Mouse (Mus musculus) granulocyte monocyte progenitor cell, adult 5-6 weeks (primary cell): ENCODE measurements around the gene 1810010D01Rik. TPM values are rescaled to one million over a fixed set of nuclear protein-coding genes. Genes with fewer than 3 reads are reported as not detected.

Source experiments
- ATAC-seq: replicated peaks from 2 replicates; pipeline ENCODE4 v1.8.0; 2016; ENCODE audit warnings: mild to moderate bottlenecking, moderate TSS enrichment, inconsistent platforms; ENCODE audit not compliant: poor library complexity, severe bottlenecking
- total RNA-seq, 2 experiments: library from RNA; stranded (forward) in 1 of 2; stranded (reverse) in 1 of 2; fragments of 200-712, 200-1000 nt in 1 of 2; fragments of >200 nt in 1 of 2; fragmentation: Nextera tagmentation in 1 of 2; gene quantifications; 2 replicates each; pipeline ENCODE4 v1.2.3; 2014 to 2017

The 1810010D01Rik gene
- total RNA-seq (2014; fragmentation: Nextera tagmentation) (not detected in 2 replicates), total RNA-seq (2017) (not detected in 2 replicates)

DNA sequence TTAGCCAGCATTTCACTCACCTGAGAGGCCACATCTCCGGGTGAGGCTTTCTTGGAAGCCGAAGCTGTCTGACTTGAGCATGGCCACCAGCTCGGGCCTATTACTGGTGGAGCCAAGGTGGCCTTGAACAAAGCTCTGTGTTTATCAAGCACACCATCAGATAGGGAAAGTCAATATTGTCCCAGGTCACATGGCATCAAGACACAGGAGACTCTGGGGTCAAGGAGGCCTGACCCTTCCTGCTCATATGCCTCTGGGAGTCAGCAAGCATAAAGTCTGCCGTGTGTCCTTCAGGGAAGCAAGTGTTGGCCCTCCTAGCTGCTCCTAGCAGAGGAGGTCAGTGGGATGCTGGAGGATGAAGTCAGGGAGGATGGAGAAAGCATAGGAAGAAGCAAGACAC lies at the start of gene 1810010D01Rik:
Gene 1810010D01Rik, minus strand, starts transcription at position 114 of the 400 bp plus-strand sequence.
- ATAC-seq: no peak

DNA sequence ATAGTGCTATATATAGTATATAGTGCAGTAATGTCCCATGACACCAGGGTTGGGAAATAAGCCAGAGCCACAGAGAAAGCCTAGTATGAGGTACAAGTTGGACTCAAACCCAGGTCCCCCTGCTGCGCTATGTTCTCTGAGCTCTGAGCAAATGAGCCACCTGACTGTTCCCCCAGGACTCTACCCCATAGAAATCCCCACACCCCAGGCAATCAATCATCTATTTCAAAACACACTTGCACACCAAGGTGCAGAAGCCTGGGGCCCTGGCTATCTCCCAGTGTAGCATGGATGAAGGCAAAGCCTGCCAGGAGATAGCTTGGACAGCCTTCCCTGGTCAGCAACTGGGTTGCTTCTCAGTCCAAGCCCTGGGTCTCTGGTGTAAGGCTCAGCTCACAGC lies 48.2 kb upstream of the 1810010D01Rik start:
- ATAC-seq: no peak

DNA sequence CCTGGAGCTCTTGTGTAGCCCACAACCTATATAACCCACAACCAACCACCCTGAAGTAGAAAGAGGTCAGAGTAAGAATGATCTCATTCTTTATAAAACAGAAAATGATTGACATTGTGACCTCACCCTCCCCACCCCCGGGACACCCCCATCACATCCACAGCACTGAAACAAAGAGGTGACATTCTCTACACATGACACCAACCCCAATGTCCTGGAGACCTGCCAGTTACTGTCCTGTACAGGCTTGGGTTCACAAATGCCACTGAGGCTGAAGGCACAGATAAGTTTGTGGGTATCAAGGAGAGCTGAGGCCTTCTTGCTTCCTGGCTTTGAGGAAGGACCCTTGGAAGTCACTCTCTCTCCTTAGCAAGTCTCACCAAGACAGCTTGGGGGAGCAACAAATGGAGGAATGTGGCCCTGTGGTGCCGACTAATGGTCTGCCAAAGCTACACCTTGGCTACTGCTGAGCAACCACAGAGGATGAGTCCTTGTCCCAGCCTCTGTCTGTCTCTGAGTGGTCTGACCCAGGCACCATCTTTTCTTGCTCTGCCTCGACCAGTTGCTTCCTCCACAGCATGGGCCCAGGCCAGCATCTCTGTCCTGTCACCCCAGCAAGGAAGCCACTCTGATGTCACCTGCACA lies 46.2 kb upstream of the 1810010D01Rik start:
- no peak for ATAC-seq

DNA sequence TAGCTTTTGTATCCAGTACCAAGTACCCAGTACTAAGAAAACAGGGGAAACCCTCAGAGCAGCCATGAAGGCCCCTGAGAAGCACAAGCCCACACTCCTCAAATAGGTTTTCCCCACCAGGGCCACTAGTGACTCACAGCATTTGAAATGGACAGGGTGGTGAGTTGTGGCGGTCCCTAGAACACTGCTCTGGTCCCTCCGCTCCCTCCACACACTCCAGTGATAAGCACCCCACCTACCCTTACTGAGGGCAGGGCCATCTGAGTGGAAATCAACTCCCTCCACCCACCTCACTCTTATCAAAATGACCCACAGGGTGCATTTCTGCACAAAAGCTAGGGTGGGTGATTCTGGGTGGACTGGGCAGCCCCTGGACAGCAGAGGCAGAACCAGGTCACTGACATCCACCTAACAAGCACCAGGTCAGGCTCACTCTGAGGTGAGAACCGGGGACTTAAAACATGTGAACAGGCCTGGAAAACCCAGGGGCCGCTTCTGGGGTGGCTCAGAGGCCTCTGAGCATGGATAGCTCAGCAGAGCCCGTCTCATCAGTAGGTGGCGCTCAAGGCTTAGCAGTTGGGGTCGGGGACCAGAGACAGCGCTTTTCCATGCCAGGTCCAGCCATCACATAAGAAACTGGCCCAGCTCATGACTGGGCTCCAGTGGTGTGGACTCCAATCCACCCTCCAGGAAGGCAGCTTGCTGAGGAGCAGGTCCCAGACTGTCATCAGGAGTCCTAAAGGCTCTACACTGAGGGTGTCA lies 45.0 kb upstream of the 1810010D01Rik start:
- peak; percentile 80 for ATAC-seq

GRCm38 (mm10) chr7:145250225-145250624 lies 42.3 kb upstream of the 1810010D01Rik start:
- ATAC-seq: no peak

DNA sequence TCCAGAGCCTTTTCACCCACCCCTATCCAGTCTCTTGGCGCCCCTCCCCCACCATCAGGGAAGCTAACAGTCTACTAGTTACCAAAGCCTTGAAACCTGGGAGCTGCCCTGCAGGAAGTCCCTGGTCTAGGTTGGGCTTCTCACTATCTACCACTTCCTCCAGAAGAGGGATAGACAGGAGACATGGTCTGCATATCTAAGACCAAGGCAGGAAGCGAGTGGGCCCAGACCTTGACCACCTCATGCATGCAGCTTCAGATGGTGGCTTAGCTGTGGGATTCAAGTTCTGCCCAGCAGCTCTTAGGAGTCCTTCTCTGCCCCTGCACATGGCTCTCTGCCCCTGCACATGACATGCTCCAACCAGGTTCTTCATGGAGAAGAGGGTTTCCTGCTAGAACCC lies 41.0 kb upstream of the 1810010D01Rik start:
- peak; percentile 23; the same call in 1 of the 2 replicates for ATAC-seq

DNA sequence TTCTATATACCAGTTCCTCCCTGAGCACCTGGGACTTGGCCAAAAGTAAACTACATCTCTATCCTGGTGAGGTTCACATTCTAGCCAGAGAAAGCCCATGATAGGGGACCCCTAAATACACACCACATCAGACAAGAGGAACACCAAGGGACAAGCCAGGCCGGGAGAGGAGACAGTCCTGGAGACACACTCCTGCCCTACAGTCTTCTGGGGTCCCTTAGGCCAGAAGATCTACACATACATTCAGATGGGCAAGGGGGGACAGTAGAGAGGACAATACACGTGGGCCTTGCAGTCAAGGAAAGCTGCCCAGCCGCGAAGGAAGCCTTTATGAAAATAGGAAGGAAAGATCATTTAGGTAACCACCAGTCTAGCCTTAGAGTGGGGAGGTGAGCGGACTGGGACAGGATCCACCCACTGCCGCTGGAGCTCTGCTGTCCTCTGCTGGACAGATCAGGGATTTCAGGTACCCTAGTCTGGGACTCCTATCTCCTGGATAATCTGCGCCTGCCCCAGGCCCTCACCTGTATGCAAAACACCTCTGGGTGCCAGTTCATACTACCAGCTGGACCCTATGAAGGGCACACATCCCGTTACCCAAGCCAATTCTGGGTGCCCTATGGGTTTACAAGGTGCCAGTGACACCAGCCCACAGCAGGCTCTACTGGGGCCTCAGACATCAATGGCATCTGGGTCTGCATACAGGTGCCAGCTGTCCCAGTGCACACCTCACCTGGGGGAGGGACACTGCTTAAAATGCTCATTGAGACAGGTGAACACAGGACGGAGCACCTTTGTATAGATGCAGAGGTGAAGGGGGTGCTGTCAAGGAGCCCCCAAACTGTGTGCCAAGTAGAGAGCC lies 35.2 kb upstream of the 1810010D01Rik start:
- ATAC-seq: peak; percentile 94

- no peak for ATAC-seq
Measured at GRCm38 (mm10) chr7:145242028-145242427, 34.1 kb upstream of the 1810010D01Rik start.

- no peak for ATAC-seq
Measured at GRCm38 (mm10) chr7:145240929-145241328, 33.0 kb upstream of the 1810010D01Rik start.

- ATAC-seq: no peak
Measured at GRCm38 (mm10) chr7:145239736-145240505, 32.0 kb upstream of the 1810010D01Rik start.

DNA sequence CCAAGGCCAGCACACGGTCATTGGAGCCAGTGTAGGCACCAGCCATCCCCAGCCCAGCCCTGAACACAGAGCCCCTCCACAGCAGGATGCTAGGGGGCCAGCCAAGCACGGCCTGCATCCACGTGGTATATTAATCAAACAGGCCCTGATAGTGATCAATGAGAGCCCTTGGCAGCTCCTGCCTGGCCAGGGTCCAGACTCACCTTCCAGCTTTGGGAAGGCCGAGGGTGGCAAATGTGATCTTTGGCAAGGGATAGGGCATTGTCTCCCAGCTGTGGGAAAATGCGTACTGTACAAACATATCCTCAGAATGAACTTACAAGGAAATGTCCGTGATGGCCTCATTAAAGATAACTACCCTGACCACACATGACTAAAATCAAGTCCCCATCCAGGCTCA lies 31.2 kb upstream of the 1810010D01Rik start:
- ATAC-seq: no peak

GRCm38 (mm10) chr7:145234841-145235790 lies 27.2 kb upstream of the 1810010D01Rik start:
- no peak for ATAC-seq

GRCm38 (mm10) chr7:145231659-145232058 lies 23.7 kb upstream of the 1810010D01Rik start:
- no peak for ATAC-seq

GRCm38 (mm10) chr7:145226641-145227040 lies 18.7 kb upstream of the 1810010D01Rik start:
- no peak for ATAC-seq

DNA sequence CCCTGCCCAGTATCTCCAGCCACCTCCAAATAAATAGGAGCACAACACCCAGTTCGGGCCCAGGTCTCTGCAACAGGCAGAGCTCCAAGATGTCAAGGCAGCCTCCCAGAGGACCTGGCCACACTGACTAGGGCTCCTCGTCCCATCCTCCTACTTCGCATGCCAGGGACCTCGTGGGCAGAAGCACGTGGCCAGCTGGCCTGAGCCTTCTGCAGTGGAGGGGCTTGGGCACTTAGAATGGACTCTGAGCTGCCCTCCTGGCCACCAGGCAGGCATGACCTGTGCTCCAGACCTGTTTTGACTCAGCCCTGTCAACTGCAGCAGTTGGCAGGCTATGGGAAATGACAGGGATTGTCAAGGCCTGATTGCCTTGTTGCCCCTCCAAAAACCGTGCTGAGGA lies 17.7 kb upstream of the 1810010D01Rik start:
- ATAC-seq: no peak

- peak; percentile 24; the same call in 1 of the 2 replicates for ATAC-seq
Measured at GRCm38 (mm10) chr7:145221841-145222689, 14.1 kb upstream of the 1810010D01Rik start.

GRCm38 (mm10) chr7:145221346-145221745 lies 13.4 kb upstream of the 1810010D01Rik start:
- no peak for ATAC-seq

GRCm38 (mm10) chr7:145219420-145219831 lies 11.5 kb upstream of the 1810010D01Rik start:
- no peak for ATAC-seq
